Mouse (Mus musculus) kidney, postnatal 36 days (tissue): Measurements from ENCODE around the gene Hba-x.
"Not testable (repeated sequence)": the region's sequence is repeated elsewhere in the genome, so short reads cannot be mapped to it uniquely, and the experiment has no call there.

Experiments
- DNase-seq, 2 experiments: peaks; one replicate each; pipeline ENCODE4 v3.0.0; 2021 to 2022; ENCODE audit warnings: mixed read lengths in 2 of 2

Hba-x gene

DNA sequence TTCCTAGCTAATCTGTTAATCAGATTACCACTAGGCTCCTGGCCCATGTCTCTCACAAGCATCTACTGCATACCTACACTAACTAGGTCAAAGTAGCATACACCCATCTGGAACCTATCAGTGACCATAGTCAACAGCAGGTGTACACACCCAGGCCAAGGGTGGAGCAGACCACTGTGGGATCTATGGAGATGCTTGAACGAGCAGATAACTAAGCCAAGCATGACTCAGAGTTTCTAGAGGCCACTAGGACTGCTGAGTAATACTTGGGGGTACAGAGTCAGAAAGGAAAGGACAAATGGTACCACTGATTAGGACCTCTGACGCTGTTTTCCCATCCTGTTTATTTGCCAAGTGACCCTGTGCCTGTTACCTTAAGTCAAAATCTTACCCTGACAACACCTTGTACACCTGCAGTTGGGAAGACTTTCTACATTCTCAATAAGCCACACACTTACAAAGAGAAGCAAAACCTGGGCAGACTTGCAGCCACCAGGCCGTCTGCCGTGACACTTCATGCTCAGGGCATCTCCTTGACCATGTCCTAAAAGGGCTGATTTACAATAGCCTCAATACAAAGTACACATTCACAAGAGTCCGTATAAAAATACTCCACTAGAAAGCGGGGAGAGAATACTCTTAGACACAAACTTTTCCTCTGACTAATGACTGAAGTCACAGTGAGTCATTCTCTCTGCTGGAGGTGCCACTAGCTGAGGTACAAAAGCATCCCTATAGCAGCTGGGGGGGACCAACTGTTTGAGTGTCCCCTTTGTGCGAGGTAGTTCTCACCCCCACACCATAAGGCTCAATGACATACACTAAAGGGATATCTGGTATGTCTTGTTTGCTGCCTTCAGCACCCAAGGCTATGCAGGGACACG is 25.1 kb upstream of the Hba-x start:
- DNase-seq: no peak

DNA sequence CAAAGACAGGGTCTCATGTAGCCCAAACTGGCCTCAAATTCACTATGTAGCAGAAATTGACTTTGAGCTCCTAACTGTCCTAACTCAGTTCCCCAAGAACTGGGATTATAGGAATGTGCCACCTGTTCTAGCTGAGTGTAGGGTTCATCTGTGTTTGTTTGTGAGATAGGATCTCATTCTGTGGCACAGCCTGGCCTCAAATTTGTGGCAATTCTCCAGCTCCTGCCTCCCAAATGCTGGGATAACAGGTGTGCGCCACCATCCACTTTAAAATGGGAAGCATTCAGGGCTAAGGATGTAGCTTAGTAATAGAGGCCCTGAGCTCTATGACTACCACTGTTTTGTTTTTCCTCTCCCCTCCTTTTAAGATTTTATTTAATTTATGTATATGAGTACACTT is 23.1 kb upstream of the Hba-x start:
- no peak for DNase-seq

DNA sequence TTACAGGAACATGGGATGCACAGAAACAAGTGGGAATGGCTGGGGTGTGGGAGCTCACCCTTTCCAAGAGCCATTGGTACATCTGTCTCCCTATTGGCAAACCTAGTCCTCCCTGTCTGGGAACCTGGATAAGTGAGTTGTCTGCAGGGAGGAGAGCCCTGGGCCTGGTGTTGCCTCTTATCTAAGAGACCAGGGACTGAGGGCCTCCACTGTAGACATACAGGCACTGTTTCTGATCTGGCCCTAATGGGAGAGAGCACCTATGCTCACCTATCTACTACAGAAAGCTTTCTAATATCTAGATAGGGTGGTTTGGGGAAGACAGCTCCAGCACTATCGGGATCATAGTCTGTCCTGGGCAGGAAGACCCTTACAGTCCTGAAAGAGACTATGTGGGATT is 20.1 kb upstream of the Hba-x start:
- DNase-seq: no peak

DNA sequence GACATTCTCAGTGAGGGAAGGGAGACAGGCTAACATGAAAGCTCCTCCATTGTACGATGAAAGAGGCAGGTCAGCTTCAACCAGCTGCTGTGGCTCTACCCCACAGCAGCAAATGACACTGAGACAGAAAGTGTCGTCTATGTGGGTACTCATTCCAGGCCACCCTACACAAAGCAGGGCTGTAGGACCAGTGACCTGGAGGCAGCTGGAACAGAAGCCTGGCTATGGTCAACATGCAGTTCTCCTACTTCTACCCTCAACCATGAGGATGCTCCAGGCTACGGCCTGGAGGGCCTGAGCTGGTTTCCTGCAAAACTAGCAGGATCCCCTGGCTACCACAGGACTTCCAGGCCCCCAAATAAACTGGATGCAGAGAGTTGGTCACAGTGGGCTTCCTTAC is 19.6 kb upstream of the Hba-x start:
- no peak for DNase-seq

DNA sequence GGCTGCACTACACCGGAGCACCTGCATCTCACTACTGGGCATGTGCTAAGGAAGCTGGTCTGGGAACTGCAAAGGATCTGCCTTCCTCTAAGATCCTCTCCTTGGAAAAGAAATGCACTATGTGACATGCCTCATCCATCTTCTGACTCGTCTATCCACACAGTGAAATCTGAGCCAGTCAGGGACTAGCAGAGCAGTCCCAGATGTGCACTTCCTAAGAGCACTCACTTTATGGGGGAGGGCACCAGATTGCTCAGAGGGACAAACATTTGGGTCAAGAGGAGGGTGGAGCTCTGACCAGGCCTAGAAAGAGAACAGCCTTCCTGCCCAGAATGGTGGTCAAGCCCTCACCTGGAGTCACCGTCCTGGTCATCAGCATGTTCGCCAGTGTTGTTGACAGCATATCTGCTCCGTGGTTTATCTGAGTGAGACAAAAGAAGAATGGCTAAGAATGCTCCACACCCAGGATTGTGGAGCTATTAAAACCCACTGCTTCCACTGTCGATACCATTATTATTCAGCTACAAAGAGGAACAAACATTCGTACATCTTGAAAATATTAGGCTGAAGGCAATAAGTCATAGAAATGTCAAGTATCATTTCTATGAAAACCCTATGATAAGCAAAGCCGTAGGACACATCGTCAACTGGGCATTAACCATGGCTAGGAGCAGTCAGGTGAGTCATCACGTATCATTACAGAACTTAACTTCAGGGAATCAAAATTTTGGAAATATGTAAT is 13.4 kb upstream of the Hba-x start:
- no peak for DNase-seq

DNA sequence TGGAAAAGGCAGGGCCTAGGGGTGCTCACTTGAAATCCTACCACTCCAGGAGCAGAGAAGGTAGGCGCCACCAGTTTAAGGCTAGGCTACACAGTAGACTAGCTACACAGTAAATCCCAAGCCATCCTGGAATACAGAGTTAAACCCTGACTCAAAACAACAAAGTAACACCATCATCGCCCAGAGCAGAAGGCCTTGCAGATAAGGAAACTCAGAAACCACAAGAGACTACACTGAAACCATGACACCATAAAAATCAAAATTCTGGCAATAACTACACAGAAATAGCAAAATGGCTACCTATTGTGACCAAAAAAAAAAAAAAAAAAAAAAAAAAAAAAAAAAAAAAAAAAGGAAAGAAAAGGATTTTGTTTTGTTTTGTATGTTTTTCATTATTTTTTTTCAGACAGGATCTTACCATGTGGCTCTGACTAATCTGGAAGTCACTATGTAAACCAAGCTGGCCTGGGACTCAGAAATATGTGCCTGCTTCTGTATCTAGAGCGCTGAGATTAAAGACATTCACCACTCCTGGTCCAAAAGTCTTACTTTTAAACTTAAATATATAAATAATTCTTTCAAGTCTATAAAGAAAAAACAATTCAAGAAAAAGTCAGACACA is 11.0 kb upstream of the Hba-x start:
- no peak for DNase-seq

DNA sequence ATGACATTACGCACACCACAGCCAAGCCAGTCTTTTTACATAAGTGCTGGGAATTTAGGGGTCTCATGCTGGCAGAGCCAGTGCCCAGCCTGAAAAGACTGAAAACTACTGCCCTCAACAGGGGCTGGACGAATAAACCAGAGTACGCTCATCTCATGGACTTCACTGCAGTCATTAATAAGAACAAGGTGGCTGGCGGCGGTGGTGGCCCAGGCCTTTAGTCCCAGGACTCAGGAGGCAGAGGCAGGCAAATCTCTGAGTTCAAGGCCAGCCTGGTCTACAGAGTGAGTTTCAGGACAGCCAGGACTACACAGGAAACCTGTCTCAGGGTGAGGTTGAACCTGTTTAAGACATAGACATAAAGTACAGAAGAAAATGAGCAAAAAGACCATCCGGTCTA is 10.0 kb upstream of the Hba-x start:
- DNase-seq: no peak

DNA sequence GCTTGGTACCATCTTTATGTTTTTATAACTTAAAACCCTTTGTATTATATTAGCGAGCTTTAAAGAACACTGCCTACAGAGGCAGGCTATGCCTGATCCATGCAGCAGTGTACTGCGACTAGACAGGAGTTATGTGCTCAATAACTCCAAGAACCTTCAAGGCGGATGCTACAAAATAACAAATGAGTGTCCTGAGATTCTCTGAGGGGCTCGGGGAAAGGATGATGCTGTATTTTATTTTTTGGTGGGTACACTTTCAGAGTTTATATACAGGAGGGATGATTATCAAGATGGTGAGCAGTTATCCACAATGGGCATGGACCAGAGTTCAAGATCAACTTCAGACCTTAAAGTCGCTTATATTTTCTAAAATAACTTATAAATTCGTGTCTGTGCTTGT is 9.4 kb upstream of the Hba-x start:
- no peak for DNase-seq

DNA sequence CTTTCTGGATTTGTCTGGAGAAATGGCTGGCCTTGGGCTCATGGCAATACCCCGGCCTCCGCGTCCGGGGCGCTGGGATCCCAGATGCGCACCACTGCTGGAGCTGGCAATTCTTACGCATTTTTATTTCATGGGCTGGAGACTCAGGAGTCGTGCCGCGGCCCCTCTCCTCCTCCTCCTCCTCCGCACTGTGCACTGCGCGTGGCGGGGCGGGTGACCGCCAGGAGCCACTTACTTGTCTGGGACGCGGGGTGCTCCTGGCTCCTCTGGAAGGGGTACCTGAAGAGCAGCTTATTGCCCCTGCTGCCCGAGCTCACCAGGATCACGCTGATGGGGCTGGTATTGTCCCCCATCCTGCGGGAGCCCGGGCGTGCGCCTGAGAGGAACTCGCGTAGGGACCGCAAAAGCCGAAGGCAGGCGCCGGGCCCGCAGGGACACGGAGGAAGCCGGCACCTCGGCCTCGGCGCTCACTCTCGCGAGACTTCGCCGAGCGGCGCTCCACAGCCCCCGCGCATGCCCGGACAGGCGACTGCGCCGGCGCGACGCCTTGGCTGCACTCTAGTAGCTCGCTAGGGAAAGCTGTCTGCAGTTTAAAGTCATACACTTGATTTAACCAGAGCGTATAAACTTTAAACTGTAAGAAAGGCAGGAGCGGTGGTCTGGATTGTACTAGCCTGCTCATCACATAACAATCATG is 8.9 kb upstream of the Hba-x start, which contains the start of gene Nprl3:
Gene Nprl3 (minus strand): TSS at position 520 of the 697 bp plus-strand sequence.
- peak; percentile 97 to 98 for DNase-seq

DNA sequence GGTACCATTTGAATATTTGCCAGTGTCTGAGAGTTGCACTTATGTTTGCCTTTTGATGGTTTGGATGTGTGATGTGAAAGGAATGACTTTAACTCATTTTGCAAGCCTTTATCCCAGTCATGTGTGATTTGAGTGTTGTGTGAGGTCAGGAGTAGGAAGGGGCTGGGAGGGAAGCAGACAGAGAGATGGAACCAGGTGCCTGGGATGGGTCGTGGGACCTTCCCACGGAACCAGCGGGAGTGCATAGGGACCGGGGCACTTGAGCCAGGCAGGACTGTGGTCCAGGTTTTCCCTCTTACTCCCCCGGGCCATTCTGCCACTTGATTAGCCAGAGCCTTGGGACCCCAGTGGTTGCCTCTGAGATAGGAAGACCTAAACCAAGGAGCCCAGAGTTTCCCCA is 8.2 kb upstream of the Hba-x start:
- no peak for DNase-seq

DNA sequence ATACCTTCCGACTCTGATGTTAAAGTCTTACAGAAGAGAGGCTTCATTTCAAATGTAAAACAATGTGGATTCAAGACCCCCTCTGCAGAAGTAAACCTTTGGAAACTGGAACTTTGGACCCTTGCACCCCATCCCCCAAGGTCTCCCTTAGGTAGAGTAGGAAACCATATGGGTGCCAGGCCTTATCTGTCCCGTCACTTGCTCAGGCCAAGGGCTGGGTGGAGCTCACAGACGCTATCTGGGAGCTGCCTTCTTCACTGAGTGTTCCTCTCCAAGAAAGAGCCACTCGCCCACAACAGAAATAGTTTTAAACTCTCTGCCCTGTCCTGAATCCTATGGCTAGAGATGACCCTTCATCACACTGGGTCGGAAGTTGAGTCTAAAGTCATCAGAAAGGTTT is 7.2 kb upstream of the Hba-x start:
- no peak for DNase-seq

DNA sequence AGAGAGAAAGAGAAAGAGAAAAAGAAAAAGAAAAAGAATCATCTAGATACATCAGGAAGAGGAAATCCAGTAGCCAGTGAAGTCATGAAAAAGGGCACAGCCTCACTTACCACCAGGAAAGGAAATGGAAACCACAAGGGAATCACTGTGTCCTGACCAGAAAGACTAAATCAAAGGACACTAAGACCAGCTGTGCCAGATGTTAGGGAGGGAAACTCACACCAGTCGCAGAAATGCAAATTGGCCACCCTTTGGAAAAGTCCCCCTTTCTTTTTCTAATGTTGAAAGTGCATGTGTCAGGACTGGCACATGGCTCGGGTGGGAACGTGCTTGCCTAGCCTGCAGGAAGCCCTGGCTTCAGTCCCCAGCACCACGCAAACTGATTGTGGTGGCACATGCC is 5.0 kb upstream of the Hba-x start:
- no peak for DNase-seq

DNA sequence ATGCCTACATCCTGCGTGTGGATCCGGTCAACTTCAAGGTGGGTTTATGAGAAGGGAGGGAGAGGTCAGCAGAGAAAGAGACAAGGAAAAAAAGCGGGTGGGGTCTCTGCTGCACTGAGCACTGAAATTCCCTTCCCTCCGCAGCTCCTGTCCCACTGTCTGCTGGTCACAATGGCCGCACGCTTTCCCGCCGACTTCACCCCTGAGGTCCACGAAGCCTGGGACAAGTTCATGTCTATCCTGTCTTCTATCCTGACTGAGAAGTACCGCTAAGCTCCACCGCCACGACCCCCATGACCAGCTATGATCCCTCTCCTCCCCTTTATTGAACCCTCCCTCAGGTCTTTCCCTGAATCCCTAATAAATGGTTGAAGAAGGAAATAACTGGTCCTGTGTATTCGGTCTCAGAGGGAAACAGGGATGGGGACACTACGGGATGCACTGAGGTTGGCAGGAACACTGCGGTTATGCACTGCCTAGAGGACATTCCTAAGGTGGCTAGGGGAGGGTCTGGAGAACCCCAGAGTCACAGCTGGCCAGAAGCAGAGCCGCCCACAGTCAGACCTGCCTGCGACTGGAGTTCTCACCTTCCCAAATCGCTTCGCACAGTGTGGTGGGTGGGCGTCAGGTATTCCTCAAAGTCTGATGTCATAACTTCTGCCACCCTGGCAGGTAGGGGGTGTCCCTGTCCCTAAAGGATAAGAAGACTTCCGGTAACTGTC is 1.7 kb downstream of the Hba-x start:
- DNase-seq: no peak

DNA sequence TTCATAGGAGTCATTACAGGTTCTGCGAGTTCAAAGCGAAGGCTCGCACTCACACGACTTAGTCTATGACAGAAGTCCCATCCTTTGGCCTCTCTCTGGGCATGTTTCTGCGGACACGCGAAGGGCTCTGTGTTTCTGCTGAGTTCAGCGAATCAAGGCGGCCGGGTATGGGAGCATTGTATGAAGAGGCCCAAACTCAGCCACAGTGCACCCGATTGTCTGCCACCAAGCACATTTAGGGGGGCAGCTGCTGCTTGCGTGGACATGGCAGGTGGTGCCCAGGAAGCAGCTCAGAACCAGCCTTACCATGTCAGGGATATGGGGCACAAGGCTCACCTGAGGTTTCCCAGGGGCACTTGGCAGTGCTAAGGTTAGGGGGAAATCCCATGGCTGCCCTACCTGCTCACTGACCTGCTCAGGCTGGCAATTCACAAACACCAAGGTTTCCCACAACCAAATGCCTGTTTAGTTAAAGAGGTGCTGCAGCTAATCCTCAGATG is 2.3 kb downstream of the Hba-x start:
- DNase-seq: no peak

DNA sequence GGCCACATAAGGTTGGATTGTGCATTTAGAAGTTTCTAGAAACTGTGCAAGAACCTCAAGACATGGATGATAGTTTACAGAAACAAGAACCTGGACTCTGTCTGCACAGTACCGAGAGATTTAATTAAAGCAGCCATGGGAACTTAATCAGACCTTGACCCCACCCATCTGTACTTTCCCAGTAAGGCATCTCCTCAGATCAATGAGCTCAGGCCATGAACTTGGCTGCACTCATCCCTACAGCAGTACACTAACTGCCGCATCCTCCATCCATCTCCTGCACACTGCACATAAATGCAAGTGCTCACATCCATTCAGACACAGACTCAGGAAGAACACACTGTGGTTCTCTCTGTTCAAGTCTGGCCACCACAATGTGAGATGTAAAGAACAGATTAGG is 4.4 kb downstream of the Hba-x start:
- DNase-seq: no peak

DNA sequence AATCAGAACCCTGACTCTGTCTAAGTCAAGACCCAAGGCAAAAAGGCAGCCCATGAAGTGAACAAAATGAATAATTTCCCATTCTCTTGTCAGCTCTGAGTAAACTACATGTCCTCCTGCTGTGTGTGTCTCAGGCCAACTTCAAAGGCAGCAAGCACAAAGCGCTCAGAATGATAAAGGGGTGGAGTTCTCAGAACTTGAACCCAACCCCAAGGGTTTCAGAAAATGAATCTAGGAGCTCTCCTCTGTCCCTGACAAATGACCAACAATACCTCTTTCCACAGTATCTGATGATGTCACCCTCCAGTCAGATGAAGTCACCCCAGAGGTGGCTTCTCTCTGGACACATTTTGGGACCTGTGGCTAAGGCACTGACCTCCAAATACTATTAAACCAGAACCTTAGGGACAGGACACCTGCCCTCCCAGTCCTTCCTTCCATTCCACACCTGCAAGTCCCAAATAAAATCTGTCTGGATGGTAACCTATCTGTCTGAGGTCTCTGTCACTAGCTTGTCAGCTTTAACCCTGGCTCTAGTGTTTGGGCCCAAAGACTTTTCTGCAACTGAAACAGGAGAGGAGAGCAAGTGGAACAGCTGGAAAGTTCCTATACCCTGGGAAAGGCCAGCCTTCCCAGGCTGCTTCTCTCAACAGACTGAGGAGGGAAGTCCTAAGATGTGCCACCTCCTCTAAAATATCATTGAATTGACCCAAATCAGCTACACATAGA is 5.4 kb downstream of the Hba-x start:
- DNase-seq: no peak

DNA sequence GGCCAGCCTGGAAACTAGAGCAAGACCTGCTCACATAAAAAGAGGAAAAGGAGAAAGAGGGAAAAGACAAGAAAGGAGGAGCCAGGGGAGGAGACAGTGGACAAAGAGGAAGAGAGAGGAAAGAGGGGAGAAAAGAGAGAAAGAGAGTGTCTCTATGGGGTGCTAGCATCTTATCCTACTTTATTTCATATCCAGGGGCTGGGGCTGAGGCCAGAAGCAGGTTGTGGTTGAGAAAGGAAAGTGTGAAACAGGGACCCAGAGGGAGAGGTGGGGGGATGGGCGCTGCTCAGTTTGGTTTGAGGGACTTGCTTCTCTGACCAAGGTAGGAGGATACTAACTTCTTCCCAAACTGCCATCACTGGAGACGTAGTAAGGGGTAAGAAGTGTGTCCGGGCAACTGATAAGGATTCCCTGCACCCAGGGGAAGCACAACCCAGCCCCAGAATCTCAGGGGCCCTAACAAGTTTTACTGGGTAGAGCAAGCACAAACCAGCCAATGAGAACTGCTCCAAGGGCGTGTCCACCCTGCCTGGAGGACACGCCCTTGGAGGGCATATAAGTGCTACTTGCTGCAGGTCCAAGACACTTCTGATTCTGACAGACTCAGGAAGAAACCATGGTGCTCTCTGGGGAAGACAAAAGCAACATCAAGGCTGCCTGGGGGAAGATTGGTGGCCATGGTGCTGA is 7.0 kb downstream of the Hba-x start, which contains the start of gene Hba-a1:
Gene Hba-a1 (plus strand): TSS at position 421 of the 687 bp plus-strand sequence.
- not testable (repeated sequence) for DNase-seq

DNA sequence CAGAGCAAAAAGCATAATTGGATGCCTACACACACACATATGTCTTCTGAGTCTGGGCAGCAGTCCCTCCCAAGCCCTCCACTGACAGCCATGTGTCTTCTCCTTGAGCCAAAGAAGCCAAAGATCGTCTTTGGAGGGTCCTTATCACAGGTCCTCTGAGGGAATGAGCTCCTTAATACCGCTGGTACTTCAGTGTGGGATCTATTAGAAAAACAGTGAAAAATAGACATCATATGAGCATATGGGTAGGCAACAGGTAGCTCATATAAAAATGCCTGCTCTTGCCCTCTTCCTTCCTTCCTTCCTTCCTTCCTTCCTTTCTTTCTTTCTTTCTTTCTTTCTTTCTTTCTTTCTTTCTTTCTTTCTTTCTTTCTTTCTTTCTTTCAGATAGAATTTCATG is 8.4 kb downstream of the Hba-x start:
- not testable (repeated sequence) for DNase-seq

DNA sequence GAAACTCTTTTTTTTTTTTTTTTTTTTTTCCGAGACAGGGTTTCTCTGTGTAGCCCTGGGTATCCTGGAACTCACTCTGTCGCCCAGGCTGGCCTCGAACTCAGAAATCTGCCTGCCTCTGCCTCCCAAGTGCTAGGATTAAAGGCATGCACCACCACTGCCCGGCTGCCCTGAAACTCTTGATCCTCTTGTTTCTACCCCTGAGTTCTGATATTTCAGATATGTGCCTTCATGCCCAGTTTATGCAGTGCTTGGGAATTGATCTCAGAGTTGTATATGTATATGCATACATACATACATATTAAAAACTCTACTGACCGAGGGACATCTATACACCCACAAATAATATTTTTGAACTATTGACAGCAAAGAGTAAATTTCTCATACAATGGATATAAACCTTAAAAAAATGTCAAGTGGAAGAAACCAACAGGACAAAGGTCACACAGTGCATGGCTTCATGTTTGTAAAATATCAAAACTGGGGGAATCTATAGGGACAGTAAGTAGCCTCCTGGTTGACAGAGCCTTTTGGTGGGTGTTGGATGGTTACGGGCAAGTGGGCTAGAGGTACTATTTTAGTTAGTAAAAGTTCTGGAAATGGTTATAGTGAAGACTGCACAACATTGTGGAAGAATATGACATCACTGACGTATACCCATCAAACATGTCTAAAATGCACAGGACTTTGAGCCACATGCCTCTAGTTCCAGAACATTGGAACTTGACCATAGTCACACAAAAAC is 9.0 kb downstream of the Hba-x start:
- DNase-seq: no peak

DNA sequence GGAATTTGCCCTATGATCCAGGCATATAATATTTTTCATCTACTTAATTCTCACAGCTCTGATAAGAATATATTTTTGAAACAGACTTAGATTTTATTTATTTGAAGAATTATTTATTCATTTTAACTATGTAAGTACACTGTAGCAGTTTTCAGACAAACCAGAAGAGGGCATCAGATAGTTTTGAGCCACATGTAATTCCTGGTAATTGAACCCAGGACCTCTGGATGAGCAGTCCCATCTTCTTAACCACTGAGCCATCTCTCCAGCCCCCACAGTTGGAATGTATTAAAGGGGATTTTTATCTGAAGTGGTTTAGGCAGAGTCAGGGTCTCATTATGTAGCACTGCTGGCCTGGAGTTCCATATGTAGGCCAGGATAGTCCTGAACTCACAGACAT is 9.7 kb downstream of the Hba-x start:
- DNase-seq: not testable (repeated sequence)
